Mouse (Mus musculus) forebrain, embryonic 14.5 days (tissue): Measurements from ENCODE around the gene Fgfr2. TPM values are rescaled to one million over a fixed set of nuclear protein-coding genes. Genes with fewer than 3 reads are reported as not detected.

ENCODE experiments used
- ATAC-seq: fragments of 200-750 bp; cut with Nextera tagmentation; 2 replicates; pipeline ENCODE4 v1.8.0; 2017; ENCODE audit warnings: mild to moderate bottlenecking, moderate library complexity
- DNase-seq: peaks from one replicate; pipeline ENCODE4 v3.0.0-alpha.2; 2015; ENCODE audit warnings: low spot score
- H3K27ac ChIP-seq: fragments of 300-500 bp; sonication (generic); 2 replicates; pipeline ENCODE4 v1.5.1; 2014; ENCODE audit warnings: low read depth, mild to moderate bottlenecking, control low read depth, low read length, moderate library complexity
- H3K27me3 ChIP-seq: fragments of 300-500 bp; sonication (generic); replicated peaks from 2 replicates; pipeline ENCODE4 v1.6.1; 2014; ENCODE audit warnings: low read length, control low read depth, mixed read lengths; ENCODE audit not compliant: control insufficient read depth, insufficient read depth
- H3K36me3 ChIP-seq: fragments of 300-500 bp; sonication (generic); 2 replicates; pipeline ENCODE4 v1.6.1; 2014; ENCODE audit warnings: low read length, control low read depth; ENCODE audit not compliant: control insufficient read depth, insufficient read depth
- H3K4me1 ChIP-seq: fragments of 300-500 bp; sonication (generic); 2 replicates; pipeline ENCODE4 v1.6.1; 2014; ENCODE audit warnings: antibody characterized with exemption, low read length, control low read depth; ENCODE audit not compliant: control insufficient read depth, insufficient read depth
- H3K4me2 ChIP-seq: fragments of 300-500 bp; sonication (generic); 2 replicates; pipeline ENCODE4 v1.6.1; 2014; ENCODE audit warnings: mild to moderate bottlenecking, control low read depth, low read length
- H3K4me3 ChIP-seq: fragments of 300-500 bp; sonication (generic); 2 replicates; pipeline ENCODE4 v1.5.1; 2014; ENCODE audit warnings: low read depth, low read length, control low read depth
- H3K9ac ChIP-seq: fragments of 300-500 bp; sonication (generic); 2 replicates; pipeline ENCODE4 v1.6.1; 2014; ENCODE audit warnings: mild to moderate bottlenecking, low read length, control low read depth, moderate library complexity
- H3K9me3 ChIP-seq: fragments of 300-500 bp; sonication (generic); replicated peaks from 2 replicates; pipeline ENCODE4 v1.6.1; 2016; ENCODE audit warnings: low read length, control low read depth, mixed read lengths; ENCODE audit not compliant: control insufficient read depth
- WGBS: fragments of 180-500 bp; shearing (Covaris S2); extraction: QIAGEN DNeasy Blood & Tissue Kit; methylation state at CpG from one replicate; pipeline ENCODE4 v1.1.7; 2014; 5-methylcytosine and 5-hydroxymethylcytosine counted together
- polyA plus RNA-seq: library from polyadenylated mRNA; unstranded; fragments of >200 nt; fragmentation: Nextera tagmentation; extraction: Ambion mirVana; gene quantifications from 2 replicates; pipeline ENCODE4 v1.2.1, GENCODE M21; 2014

Fgfr2 gene
- polyA plus RNA-seq, 1 experiment from 2014 or later, result 35.9 TPM

DNA sequence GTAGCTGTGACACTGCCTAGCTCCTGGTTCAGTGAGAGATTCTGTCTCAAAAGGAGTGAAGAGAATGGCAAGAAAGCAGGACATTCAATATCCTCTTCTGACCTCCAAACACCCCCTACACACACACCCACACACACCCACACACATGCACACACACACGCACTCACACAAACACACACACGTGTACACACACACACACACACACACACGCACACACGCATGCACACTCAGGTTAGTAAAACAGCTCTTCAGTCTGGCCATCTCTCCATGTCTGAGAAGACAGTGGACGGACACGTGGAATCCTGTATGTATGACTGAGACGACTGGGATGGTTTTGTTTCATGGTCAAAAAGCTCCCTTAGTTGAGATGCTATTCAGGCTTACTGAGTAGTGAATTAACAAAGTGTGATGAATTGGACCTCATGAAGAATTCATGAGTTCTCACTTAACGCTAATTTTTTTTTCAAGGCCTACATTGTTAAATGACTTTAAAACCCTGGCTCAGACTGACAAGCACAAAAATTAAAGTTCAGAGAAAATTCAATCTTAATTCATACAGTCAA lies 2737.3 kb downstream of the Fgfr2 start:
- Histone ChIP-seq H3K4me2 (no peak overlapping the region), H3K27ac (no peak overlapping the region), H3K27me3 (no peaks in the 10 kb centered on the region), H3K9me3 (no peaks in the 10 kb centered on the region), H3K4me3 (no peak overlapping the region), H3K4me1 (peaks cover 21% of the 10 kb centered on the region), H3K36me3 (0 out of 2 replicates have a peak, but pooled peaks cover 2% of the 10 kb centered on the region), H3K9ac (no peak overlapping the region)
- DNase-seq (peak; percentile 71), ATAC-seq (peak; percentile 25)
- 34% methylated on average over 8 of the region's 8 CpGs for WGBS

DNA sequence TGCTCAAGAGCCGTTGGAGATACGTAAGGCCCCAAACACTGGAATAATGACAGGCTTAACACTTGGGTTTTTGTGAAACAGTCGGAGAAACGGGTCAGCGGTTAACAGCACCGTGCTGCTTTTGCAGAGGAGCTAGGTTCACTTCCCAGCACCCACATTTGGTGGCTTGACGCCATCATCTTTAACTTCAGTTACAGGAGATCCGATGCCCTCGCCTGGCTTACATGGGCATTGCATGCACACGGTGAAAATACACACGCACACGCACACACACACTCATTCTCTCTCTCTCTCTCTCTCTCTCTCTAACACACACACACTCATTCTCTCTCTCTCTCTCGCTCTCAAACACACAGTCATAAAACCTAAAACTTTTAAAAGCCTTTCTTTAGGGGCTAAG lies 2741.0 kb downstream of the Fgfr2 start:
- 65% methylated on average over 13 of the region's 13 CpGs for WGBS
- ATAC-seq (no peak; the same call in 1 of the 2 replicates), DNase-seq (no peak)
- H3K27ac ChIP-seq, result peak overlapping the region; percentile 35; the same call in 1 of the 2 replicates
- H3K36me3 ChIP-seq, result no peaks in the 10 kb centered on the region
- H3K9me3 ChIP-seq, result no peaks in the 10 kb centered on the region
- no peak overlapping the region for H3K4me2 ChIP-seq
- H3K4me3 ChIP-seq, result no peak overlapping the region
- no peak overlapping the region for H3K9ac ChIP-seq
- H3K27me3 ChIP-seq, result no peaks in the 10 kb centered on the region
- peaks cover 21% of the 10 kb centered on the region for H3K4me1 ChIP-seq

- H3K36me3 ChIP-seq, result no peaks in the 10 kb centered on the region
- no peak overlapping the region for H3K4me2 ChIP-seq
- DNase-seq (peak; percentile 86), ATAC-seq (peak; percentile 84)
- H3K27ac ChIP-seq, result peak overlapping the region; percentile 68; the same call in 1 of the 2 replicates
- H3K27me3 ChIP-seq, result no peaks in the 10 kb centered on the region
- H3K9ac ChIP-seq, result no peak overlapping the region
- no peaks in the 10 kb centered on the region for H3K9me3 ChIP-seq
- 18% methylated on average over 8 of the region's 8 CpGs for WGBS
- H3K4me1 ChIP-seq, result peaks cover 16% of the 10 kb centered on the region
- no peak overlapping the region for H3K4me3 ChIP-seq
Observed at GRCm38 (mm10) chr7:130381387-130381951, 2741.7 kb downstream of the Fgfr2 start.

- Histone ChIP-seq H3K9ac (no peak overlapping the region), H3K27ac (peak overlapping the region; percentile 68; the same call in 1 of the 2 replicates), H3K27me3 (no peaks in the 10 kb centered on the region), H3K9me3 (no peaks in the 10 kb centered on the region), H3K4me2 (no peak overlapping the region), H3K4me3 (no peak overlapping the region), H3K4me1 (peaks cover 12% of the 10 kb centered on the region; the same call in 1 of the 2 replicates), H3K36me3 (no peaks in the 10 kb centered on the region)
- DNase-seq (peak; percentile 37), ATAC-seq (0 out of 2 replicates have a peak, but pooled peaks have one; percentile 14)
- WGBS, result 73% methylated on average over 8 of the region's 8 CpGs
Observed at GRCm38 (mm10) chr7:130380769-130381355, 2742.3 kb downstream of the Fgfr2 start.

- Histone ChIP-seq H3K27ac (0 out of 2 replicates have a peak overlapping the region, but pooled peaks have one; percentile 68), H3K9ac (no peak overlapping the region), H3K4me2 (no peak overlapping the region), H3K4me3 (no peak overlapping the region), H3K36me3 (no peaks in the 10 kb centered on the region), H3K4me1 (peaks cover 12% of the 10 kb centered on the region; the same call in 1 of the 2 replicates), H3K9me3 (no peaks in the 10 kb centered on the region), H3K27me3 (no peaks in the 10 kb centered on the region)
- 91% methylated on average over 7 of the region's 7 CpGs for WGBS
- DNase-seq (no peak), ATAC-seq (no peak)
Observed at GRCm38 (mm10) chr7:130380367-130380766, 2742.8 kb downstream of the Fgfr2 start.

GRCm38 (mm10) chr7:130379886-130380285 lies 2743.3 kb downstream of the Fgfr2 start:
- ATAC-seq, result no peak
- Histone ChIP-seq H3K36me3 (no peaks in the 10 kb centered on the region), H3K4me1 (peaks cover 12% of the 10 kb centered on the region; the same call in 1 of the 2 replicates), H3K4me2 (no peak overlapping the region), H3K9me3 (no peaks in the 10 kb centered on the region), H3K4me3 (no peak overlapping the region), H3K9ac (no peak overlapping the region), H3K27ac (no peak overlapping the region), H3K27me3 (no peaks in the 10 kb centered on the region)
- WGBS, result 91% methylated on average over 5 of the region's 5 CpGs
- DNase-seq, result no peak

DNA sequence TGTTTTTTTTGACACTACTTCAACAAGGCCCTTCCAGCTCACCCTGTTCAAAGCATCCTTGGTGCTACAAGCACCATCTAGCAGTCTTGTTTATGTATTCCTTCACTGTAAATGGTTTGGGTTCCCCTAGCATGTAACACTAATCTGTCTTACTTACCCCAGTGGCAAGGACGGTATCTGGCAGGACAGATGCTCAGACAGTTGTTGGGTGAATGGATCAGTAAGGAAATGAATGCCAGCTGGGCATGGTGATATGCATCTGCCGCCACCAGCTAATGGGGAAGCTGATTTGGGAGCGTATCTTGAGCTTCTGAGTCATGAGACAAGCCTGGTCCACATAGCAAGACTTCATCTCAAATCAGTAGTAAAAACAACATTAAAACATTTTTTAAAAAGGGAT lies 2744.8 kb downstream of the Fgfr2 start:
- Histone ChIP-seq H3K9ac (no peak overlapping the region), H3K36me3 (no peaks in the 10 kb centered on the region), H3K4me2 (no peak overlapping the region), H3K4me1 (peaks cover 12% of the 10 kb centered on the region; the same call in 1 of the 2 replicates), H3K27me3 (0 out of 2 replicates have a peak, but pooled peaks cover 2% of the 10 kb centered on the region), H3K4me3 (no peak overlapping the region), H3K27ac (no peak overlapping the region), H3K9me3 (no peaks in the 10 kb centered on the region)
- no peak for ATAC-seq
- WGBS, result 95% methylated on average over 3 of the region's 3 CpGs
- DNase-seq, result no peak

DNA sequence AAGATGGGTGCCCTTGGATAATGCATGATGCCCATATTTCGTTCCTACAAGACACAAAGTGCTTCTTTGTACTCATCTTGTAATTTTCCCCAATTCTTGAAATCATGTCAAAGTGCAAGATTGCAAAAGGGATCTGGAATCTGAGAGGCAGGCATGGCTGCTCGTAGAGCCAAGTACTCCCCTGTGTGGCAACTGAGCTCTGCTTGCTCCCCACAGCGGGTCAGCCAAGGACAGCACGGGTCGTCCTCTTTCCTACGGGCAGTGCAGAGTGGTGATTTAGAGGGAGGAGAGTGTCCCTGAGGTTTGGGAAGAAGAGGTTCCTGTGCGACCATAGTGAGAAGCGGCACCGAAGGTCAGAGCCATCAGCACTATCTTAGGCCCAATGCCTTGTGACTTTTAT lies 2748.8 kb downstream of the Fgfr2 start:
- no peak for DNase-seq
- H3K4me2 ChIP-seq, result no peak overlapping the region
- 85% methylated on average over 9 of the region's 9 CpGs for WGBS
- H3K27ac ChIP-seq, result no peak overlapping the region
- H3K4me1 ChIP-seq, result peaks cover 6% of the 10 kb centered on the region
- no peak overlapping the region for H3K9ac ChIP-seq
- H3K9me3 ChIP-seq, result no peaks in the 10 kb centered on the region
- no peak overlapping the region for H3K4me3 ChIP-seq
- H3K36me3 ChIP-seq, result no peaks in the 10 kb centered on the region
- no peak for ATAC-seq
- peaks cover 15% of the 10 kb centered on the region; the same call in 1 of the 2 replicates for H3K27me3 ChIP-seq
